Mouse (Mus musculus) midbrain, embryonic 10.5 days (tissue): Measurements from ENCODE around the gene Lekr1. TPM values are rescaled to one million over a fixed set of nuclear protein-coding genes. Genes with fewer than 3 reads are reported as not detected.
A peak's percentile ranks its signal among the peaks of the same experiment; 100 is the strongest.

Experiments used
- DNase-seq: peaks from one replicate; pipeline ENCODE4 v3.0.0-alpha.2; 2017; ENCODE audit warnings: low spot score
- H3K27ac ChIP-seq: fragments of 300-500 bp; sonication (generic); replicated peaks from 2 replicates; pipeline ENCODE4 v1.5.1; 2016; ENCODE audit warnings: mild to moderate bottlenecking
- H3K27me3 ChIP-seq: fragments of 300-500 bp; sonication (generic); 2 replicates; pipeline ENCODE4 v1.6.1; 2016; ENCODE audit warnings: low read depth, mild to moderate bottlenecking; ENCODE audit not compliant: poor library complexity, severe bottlenecking
- H3K36me3 ChIP-seq: fragments of 300-500 bp; sonication (generic); 2 replicates; pipeline ENCODE4 v1.6.1; 2016; ENCODE audit warnings: mild to moderate bottlenecking, moderate library complexity
- H3K4me1 ChIP-seq: fragments of 300-500 bp; sonication (generic); 2 replicates; pipeline ENCODE4 v1.6.1; 2016
- H3K4me3 ChIP-seq: fragments of 300-500 bp; sonication (generic); 2 replicates; pipeline ENCODE4 v1.5.1; 2016; ENCODE audit warnings: mild to moderate bottlenecking, moderate library complexity
- H3K9me3 ChIP-seq: fragments of 300-500 bp; sonication (generic); replicated peaks from 2 replicates; pipeline ENCODE4 v1.6.1; 2016; ENCODE audit warnings: mild to moderate bottlenecking
- WGBS: fragments of 180-500 bp; shearing (Covaris S2); methylation state at CpG from one replicate; pipeline ENCODE4 v1.1.7; 2016; 5-methylcytosine and 5-hydroxymethylcytosine counted together
- polyA plus RNA-seq: library from polyadenylated mRNA; unstranded; fragments of >200 nt; fragmentation: Nextera tagmentation; extraction: Ambion mirVana; gene quantifications from 2 replicates; pipeline ENCODE4 v1.2.1, GENCODE M21; 2016

Gene Lekr1
- polyA plus RNA-seq, 1 experiment from 2014 or later, result 3.6 TPM

DNA sequence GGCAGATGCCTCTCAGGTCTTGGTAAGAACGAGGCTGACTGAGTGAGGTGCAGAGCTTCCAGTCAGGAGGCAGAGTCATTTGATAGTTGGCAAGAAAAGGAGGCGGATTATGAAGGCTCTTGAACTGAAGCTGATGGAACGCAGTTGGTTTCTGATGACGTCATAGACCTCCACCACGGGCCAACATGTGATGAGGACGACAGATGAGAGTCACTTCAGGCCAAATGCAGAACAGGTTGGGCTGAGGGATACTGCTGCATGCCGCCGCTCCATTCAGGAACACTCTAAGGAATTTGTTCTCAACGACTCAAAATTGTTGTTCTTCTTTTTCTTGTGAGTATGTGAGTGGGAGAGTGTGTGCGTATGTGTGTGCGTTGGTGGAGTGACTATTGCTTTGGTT, 27.1 kb upstream of the Lekr1 start:
- DNase-seq, result no peak
- no peak overlapping the region for H3K27ac ChIP-seq
- WGBS, result 92% methylated on average over 11 of the region's 11 CpGs
- H3K27me3 ChIP-seq, result no peaks in the 10 kb centered on the region
- no peak overlapping the region for H3K4me3 ChIP-seq
- peaks cover 23% of the 10 kb centered on the region for H3K4me1 ChIP-seq
- H3K9me3 ChIP-seq, result no peaks in the 10 kb centered on the region
- no peaks in the 10 kb centered on the region for H3K36me3 ChIP-seq

- no peak for DNase-seq
- 91% methylated on average over 5 of the region's 5 CpGs for WGBS
- no peaks in the 10 kb centered on the region for H3K36me3 ChIP-seq
- no peaks in the 10 kb centered on the region for H3K27me3 ChIP-seq
- peaks cover 23% of the 10 kb centered on the region for H3K4me1 ChIP-seq
- H3K9me3 ChIP-seq, result no peaks in the 10 kb centered on the region
- H3K4me3 ChIP-seq, result no peak overlapping the region
- H3K27ac ChIP-seq, result no peak overlapping the region
Measured at GRCm38 (mm10) chr3:65639454-65640014, 26.5 kb upstream of the Lekr1 start.

DNA sequence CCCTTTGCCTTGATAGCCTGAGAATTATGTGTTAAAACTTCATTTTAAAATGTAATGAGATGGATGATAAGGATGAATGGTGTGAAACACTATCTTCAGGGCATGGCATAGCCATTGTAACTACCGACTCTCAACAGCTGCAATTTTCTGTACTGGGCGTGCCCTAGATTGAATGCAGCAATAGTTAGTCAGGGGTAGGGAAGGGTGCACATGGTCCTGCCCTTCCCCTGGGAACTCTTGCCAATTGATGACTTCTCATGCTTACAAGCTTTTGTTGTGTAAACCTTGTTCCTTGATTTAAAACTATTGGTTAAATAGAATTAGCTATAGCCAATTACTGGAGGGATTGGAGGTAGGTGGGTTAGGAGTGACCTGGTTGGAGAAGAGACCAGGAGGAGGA, 23.1 kb upstream of the Lekr1 start:
- Histone ChIP-seq H3K27ac (no peak overlapping the region), H3K27me3 (no peaks in the 10 kb centered on the region), H3K36me3 (no peaks in the 10 kb centered on the region), H3K4me1 (no peaks in the 10 kb centered on the region), H3K9me3 (no peaks in the 10 kb centered on the region), H3K4me3 (no peak overlapping the region)
- DNase-seq, result no peak
- 85% methylated on average over 2 of the region's 2 CpGs for WGBS

DNA sequence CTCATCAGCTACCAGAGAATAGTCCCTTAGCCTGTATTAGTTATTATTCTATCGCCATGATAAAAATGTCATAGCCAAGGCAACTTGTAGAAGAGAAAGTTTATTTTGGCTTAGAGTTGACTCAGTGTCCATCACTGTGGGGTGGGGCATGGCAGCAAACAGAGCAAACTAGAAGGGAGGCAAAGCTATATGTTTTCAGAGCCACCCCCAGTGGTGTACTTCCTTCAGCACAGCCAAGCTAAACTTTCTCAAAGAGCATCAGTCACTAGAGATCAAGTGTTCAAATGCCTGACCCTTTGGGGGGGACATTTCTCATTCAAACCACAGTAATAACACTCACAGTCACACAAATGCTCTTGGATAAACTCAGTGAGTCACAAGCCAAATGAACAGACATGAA, 22.4 kb upstream of the Lekr1 start:
- Histone ChIP-seq H3K27ac (no peak overlapping the region), H3K9me3 (no peaks in the 10 kb centered on the region), H3K27me3 (no peaks in the 10 kb centered on the region), H3K4me1 (peaks cover 2% of the 10 kb centered on the region), H3K36me3 (no peaks in the 10 kb centered on the region), H3K4me3 (no peak overlapping the region)
- WGBS, result 94% methylated on average over 1 of the region's 1 CpGs
- no peak for DNase-seq

GRCm38 (mm10) chr3:65647592-65647991, 18.4 kb upstream of the Lekr1 start:
- DNase-seq, result no peak
- 78% methylated on average over 8 of the region's 8 CpGs for WGBS
- Histone ChIP-seq H3K27ac (no peak overlapping the region), H3K4me1 (peaks cover 16% of the 10 kb centered on the region), H3K36me3 (no peaks in the 10 kb centered on the region), H3K4me3 (no peak overlapping the region), H3K27me3 (0 out of 2 replicates have a peak, but pooled peaks cover 3% of the 10 kb centered on the region), H3K9me3 (no peaks in the 10 kb centered on the region)

GRCm38 (mm10) chr3:65648913-65649312, 17.1 kb upstream of the Lekr1 start:
- Histone ChIP-seq H3K27me3 (0 out of 2 replicates have a peak, but pooled peaks cover 3% of the 10 kb centered on the region), H3K4me3 (no peak overlapping the region), H3K4me1 (peaks cover 21% of the 10 kb centered on the region), H3K27ac (no peak overlapping the region), H3K36me3 (no peaks in the 10 kb centered on the region), H3K9me3 (no peaks in the 10 kb centered on the region)
- WGBS, result 31% methylated on average over 1 of the region's 1 CpGs
- no peak for DNase-seq

DNA sequence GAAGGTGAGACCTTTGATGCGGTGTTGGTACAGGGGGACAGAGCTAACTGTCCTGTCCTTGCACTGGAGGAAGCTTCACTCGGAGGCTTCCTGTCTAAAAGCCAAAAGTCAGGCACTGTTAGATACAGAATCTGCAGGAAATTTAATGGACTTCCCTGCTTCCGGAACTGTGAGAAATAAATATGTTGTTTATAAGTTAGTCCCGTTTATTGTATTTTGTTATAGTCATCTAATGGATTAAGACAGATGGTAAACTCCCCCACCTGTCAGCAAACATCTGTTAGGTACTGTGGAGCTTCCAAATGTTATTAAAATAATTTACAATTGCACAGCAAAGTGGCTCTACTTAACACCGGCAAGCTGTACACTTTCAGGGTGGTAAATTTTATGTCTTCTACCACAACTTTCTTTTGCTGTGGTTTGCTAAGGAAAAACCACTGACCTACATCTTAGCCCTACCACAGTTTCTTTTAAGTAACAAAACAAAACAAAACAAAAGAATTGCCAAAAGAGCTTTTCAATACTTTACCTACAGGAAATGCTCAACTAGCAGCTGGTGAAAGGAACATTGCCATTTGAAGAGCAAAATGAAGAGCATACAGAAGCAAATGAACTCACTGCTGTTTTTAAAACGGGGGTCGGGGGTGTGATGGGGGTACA, 15.7 kb upstream of the Lekr1 start:
- Histone ChIP-seq H3K27me3 (peaks cover 9% of the 10 kb centered on the region; the same call in 1 of the 2 replicates), H3K27ac (no peak overlapping the region), H3K9me3 (no peaks in the 10 kb centered on the region), H3K4me3 (no peak overlapping the region), H3K4me1 (peaks cover 21% of the 10 kb centered on the region), H3K36me3 (no peaks in the 10 kb centered on the region)
- WGBS, result 72% methylated on average over 7 of the region's 7 CpGs
- DNase-seq, result no peak

GRCm38 (mm10) chr3:65654541-65655206, 11.4 kb upstream of the Lekr1 start:
- Histone ChIP-seq H3K36me3 (no peaks in the 10 kb centered on the region), H3K9me3 (no peaks in the 10 kb centered on the region), H3K4me1 (peaks cover 45% of the 10 kb centered on the region), H3K4me3 (no peak overlapping the region), H3K27ac (no peak overlapping the region), H3K27me3 (peaks cover 36% of the 10 kb centered on the region)
- 72% methylated on average over 10 of the region's 10 CpGs for whole genome bisulfite sequencing
- no peak for DNase-seq

GRCm38 (mm10) chr3:65656451-65656850, 9.6 kb upstream of the Lekr1 start:
- WGBS, result 66% methylated on average over 7 of the region's 7 CpGs
- peak overlapping the region; percentile 52; the same call in 1 of the 2 replicates for H3K27ac ChIP-seq
- no peaks in the 10 kb centered on the region for H3K36me3 ChIP-seq
- no peak for DNase-seq
- no peaks in the 10 kb centered on the region for H3K9me3 ChIP-seq
- H3K4me3 ChIP-seq, result 0 out of 2 replicates have a peak overlapping the region, but pooled peaks have one; percentile 2
- H3K27me3 ChIP-seq, result peaks cover 51% of the 10 kb centered on the region
- H3K4me1 ChIP-seq, result peaks cover 43% of the 10 kb centered on the region

- Histone ChIP-seq H3K27me3 (peaks cover 51% of the 10 kb centered on the region), H3K4me1 (peaks cover 43% of the 10 kb centered on the region), H3K9me3 (no peaks in the 10 kb centered on the region), H3K27ac (peak overlapping the region; percentile 52; the same call in 1 of the 2 replicates), H3K4me3 (peak overlapping the region; percentile 71; the same call in 1 of the 2 replicates), H3K36me3 (no peaks in the 10 kb centered on the region)
- 12% methylated on average over 12 of the region's 12 CpGs for WGBS
- peak; percentile 24 for DNase-seq
Measured at GRCm38 (mm10) chr3:65656902-65657660, 8.9 kb upstream of the Lekr1 start.

DNA sequence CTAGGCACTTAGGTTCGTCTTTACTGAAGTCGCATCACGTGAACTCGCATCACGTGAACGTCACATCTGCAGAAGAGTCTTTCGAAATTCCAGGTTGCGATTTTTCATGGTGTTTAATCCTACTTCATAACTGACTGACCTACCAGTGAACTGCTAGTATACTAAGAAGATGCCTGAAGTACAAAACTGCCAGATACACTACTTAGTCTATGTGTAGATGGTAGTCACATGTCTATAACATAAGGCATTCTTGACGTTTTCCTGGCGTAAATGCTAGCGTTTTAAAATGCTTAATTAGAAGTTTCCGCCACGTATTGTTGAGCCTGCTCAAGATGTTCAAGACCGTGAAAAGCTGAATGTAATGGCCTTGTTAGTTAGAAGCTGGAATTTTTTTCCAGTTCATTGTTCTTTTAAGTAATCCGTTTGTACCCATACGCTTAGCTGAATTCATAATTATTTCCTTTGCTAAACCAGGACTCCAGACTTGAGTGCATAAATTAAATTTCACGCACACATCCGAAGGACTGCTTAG, 7.9 kb upstream of the Lekr1 start:
- DNase-seq, result peak; percentile 29

More for the DNA sequence above, 7.9 kb upstream of the Lekr1 start:
- Histone ChIP-seq H3K9me3 (no peaks in the 10 kb centered on the region), H3K27ac (peak overlapping the region; percentile 92), H3K4me3 (peak overlapping the region; percentile 71), H3K4me1 (peaks cover 41% of the 10 kb centered on the region), H3K27me3 (peaks cover 54% of the 10 kb centered on the region), H3K36me3 (no peaks in the 10 kb centered on the region)
- WGBS, result 4% methylated on average over 18 of the region's 18 CpGs
